Mouse (Mus musculus) adrenal gland, adult 18-20 months (tissue): ENCODE measurements around the gene Rapgef3. TPM values are rescaled to one million over a fixed set of nuclear protein-coding genes. Genes with fewer than 3 reads are reported as not detected.
A peak's percentile ranks its signal among the peaks of the same experiment; 100 is the strongest.

Experiments used
- DNase-seq, 2 experiments: peaks; one replicate each; pipeline ENCODE4 v3.0.0; 2021 to 2022; ENCODE audit warnings: low spot score in 2 of 2
- total RNA-seq, 2 experiments: library from RNA; stranded (reverse); gene quantifications; 1 replicate in 1 of 2; 2 replicates in 1 of 2; pipeline ENCODE4 v1.2.3; 2021

Gene Rapgef3
- total RNA-seq, 2 experiments from 2014 or later = 13.2 to 25.2 TPM

- no peak for DNase-seq
Measured at GRCm38 (mm10) chr15:97794268-97794667, 26.5 kb upstream of the Rapgef3 start.

GRCm38 (mm10) chr15:97793386-97794153 is 25.8 kb upstream of the Rapgef3 start:
- no peak for DNase-seq

GRCm38 (mm10) chr15:97791126-97791700 is 23.4 kb upstream of the Rapgef3 start:
- DNase-seq = no peak

GRCm38 (mm10) chr15:97789761-97790505 is 22.2 kb upstream of the Rapgef3 start:
- peak in 1 of 2 experiments; percentile 69 for DNase-seq

- no peak for DNase-seq
Measured at GRCm38 (mm10) chr15:97788821-97789220, 21.0 kb upstream of the Rapgef3 start.

- no peak for DNase-seq
Measured at GRCm38 (mm10) chr15:97787799-97788667, 20.3 kb upstream of the Rapgef3 start.

- DNase-seq = no peak
Measured at GRCm38 (mm10) chr15:97787148-97787798, 19.5 kb upstream of the Rapgef3 start.

- DNase-seq = no peak
Measured at GRCm38 (mm10) chr15:97786412-97787112, 18.8 kb upstream of the Rapgef3 start.

- DNase-seq = no peak
Measured at GRCm38 (mm10) chr15:97785731-97786411, 18.1 kb upstream of the Rapgef3 start.

- DNase-seq = no peak
Measured at GRCm38 (mm10) chr15:97784561-97785161, 16.9 kb upstream of the Rapgef3 start.

GRCm38 (mm10) chr15:97784092-97784559 is 16.4 kb upstream of the Rapgef3 start:
- DNase-seq = peak; percentile 93

- peak; percentile 73 to 83 for DNase-seq
Measured at GRCm38 (mm10) chr15:97782749-97783105, 15.0 kb upstream of the Rapgef3 start.

- no peak for DNase-seq
Measured at GRCm38 (mm10) chr15:97781961-97782748, 14.4 kb upstream of the Rapgef3 start.

- no peak for DNase-seq
Measured at GRCm38 (mm10) chr15:97780611-97781031, 12.8 kb upstream of the Rapgef3 start.

GRCm38 (mm10) chr15:97779576-97779975 is 11.8 kb upstream of the Rapgef3 start:
- no peak for DNase-seq

- DNase-seq = no peak
Measured at GRCm38 (mm10) chr15:97778311-97779098, 10.7 kb upstream of the Rapgef3 start, which contains the start of gene Slc48a1. Gene Slc48a1, plus strand, starts transcription at chr15:97778520.

- no peak for DNase-seq
Measured at GRCm38 (mm10) chr15:97776919-97777318, 9.1 kb upstream of the Rapgef3 start.
